Mouse (Mus musculus) ovary, adult 10 weeks (tissue): Measurements from ENCODE around the gene Mpst. TPM values are rescaled to one million over a fixed set of nuclear protein-coding genes. Genes with fewer than 3 reads are reported as not detected.

Experiments used
- polyA plus RNA-seq: library from polyadenylated mRNA; stranded (reverse); fragments of 350-450 nt; fragmentation: Illumina TruSeq; extraction: RNeasy Lipid Tissue Mini Kit (QIAGEN cat#74804); gene quantifications from one replicate; pipeline ENCODE4 v1.2.3, GENCODE M21; 2014

Mpst gene
- 1.5 TPM for polyA plus RNA-seq

DNA sequence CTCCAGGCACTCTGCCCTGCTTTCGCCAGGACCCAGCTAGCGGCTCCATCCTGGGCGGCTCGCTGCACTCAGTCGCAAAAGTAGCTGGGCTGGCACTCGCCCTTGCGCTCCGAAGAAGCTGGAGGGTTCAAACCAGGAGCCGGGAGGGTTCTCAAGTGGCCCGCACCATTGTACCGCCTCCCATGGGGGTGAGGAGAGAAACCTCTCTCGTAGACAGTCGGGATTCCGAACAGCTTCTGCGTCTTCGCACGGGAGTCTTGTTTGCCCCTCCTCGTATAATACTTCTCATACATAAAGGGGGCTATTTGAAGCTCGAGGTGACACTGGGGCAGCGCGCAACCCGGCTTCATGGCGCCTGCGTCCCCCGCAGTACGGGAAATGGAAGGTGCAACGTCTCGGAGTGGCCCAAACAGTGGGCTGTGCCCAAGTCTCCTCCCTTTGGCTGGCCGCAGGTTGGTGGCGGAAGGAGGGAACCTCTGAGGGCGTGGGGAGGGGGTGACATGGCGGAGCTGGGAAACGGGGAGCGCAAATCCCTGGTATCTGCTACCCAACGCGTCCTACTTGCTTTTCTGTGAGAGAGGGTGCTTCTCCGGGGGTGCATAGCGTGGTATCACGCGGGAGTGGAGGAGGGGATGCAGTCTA lies at the start of gene Mpst:
Gene Mpst, plus strand, starts transcription at position 124 of the 642 bp plus-strand sequence.

DNA sequence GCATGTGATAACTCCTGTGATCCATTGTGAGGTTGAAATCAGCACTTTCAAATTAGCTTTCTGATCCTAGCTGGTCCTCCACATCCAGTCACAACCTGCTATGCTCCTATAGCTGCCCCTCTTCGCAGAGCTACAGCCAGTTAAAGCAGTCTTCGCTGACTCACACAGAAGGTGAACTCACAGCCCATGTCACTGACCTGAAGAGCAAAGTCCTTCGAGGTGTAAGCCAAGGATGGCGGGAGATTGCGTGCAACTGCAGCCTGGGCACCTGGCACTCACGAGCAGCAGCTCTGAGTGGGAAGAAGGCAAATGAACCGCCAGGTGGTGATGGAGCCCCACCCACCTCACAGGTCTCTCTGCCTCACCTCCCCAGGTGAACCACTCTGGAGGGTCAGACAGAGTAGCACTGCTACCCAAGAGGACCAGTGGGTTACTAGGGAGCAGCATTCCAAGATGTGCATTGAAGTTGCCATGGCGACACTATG lies 10.7 kb upstream of the Mpst start, which contains the start of gene Tex33:
Gene Tex33, minus strand, starts transcription at position 435 of the 485 bp plus-strand sequence.

GRCm38 (mm10) chr15:78405517-78406211 lies 552 bp upstream of the Mpst start, which contains the start of gene Tst:
Gene Tst (minus strand): TSS chr15:78405907.

DNA sequence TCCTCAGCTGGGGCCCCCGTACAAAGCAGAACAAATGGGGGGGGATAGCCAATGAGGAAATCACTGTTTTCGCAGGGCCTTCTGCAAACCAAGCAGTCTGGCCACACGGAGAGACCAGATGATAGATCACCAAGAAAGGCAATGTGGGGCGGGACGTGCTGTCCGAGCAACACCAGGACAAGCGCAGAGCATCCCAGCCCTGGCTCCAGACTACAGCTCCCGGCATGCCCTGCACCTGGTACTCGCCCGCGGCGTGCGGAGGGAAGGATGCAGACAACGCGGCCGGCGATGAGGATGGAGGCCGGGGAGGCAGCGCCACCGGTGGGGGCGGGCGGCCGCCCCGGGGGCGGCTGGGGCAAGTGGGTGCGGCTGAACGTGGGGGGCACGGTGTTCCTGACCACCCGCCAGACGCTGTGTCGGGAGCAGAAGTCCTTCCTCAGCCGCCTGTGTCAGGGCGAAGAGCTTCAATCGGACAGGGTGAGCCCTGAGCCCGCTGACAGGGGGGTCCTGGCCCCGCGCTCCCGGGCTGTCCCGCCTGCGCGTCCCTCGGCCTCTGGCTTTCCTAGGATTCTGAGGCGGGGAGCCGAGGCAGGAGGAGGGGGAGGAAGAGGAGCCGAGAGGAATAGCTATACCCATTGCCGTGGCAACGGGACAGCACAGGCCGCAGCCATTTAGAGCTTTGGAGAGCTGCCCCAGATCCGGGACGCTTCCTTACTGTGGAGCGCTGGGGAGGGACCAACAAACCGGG lies 22.3 kb downstream of the Mpst start, which contains the start of gene Kctd17:
Gene Kctd17, plus strand, starts transcription at position 174 of the 748 bp plus-strand sequence.

Other genes starting within 250 kb of the Mpst start
- 9.2 TPM for gene Ift27, start 232.3 kb upstream of the Mpst start, polyA plus RNA-seq
- gene Pvalb, start 200.0 kb upstream of the Mpst start, polyA plus RNA-seq, result not detected
- not detected for gene Ncf4, start 161.6 kb upstream of the Mpst start, polyA plus RNA-seq
- gene Csf2rb2, start 100.7 kb upstream of the Mpst start, polyA plus RNA-seq, result 2.3 TPM
- gene Csf2rb, start 80.7 kb upstream of the Mpst start, polyA plus RNA-seq, result 1.7 TPM
- gene Tex33, start 10.5 kb upstream of the Mpst start, polyA plus RNA-seq, result not detected
- 1.4 TPM for gene Tst, start 509 bp upstream of the Mpst start, polyA plus RNA-seq
- gene Kctd17, start 22.1 kb downstream of the Mpst start, polyA plus RNA-seq, result 3.5 TPM
- not detected for gene Tmprss6, start 62.2 kb downstream of the Mpst start, polyA plus RNA-seq
- 0.31 TPM for gene Il2rb, start 88.9 kb downstream of the Mpst start, polyA plus RNA-seq
- 24.5 TPM for gene C1qtnf6, start 125.0 kb downstream of the Mpst start, polyA plus RNA-seq
- gene Sstr3, start 138.3 kb downstream of the Mpst start, polyA plus RNA-seq, result 0.14 TPM
- 0.91 TPM for gene Rac2, start 166.4 kb downstream of the Mpst start, polyA plus RNA-seq
- gene Cyth4, start 190.6 kb downstream of the Mpst start, polyA plus RNA-seq, result 1.1 TPM